Mouse (Mus musculus): ENCODE measurements at regions not wholly inside any gene's neighbourhood (a gene's known extent, or its start where the extent isn't known, plus 50 kb on each side); places are given as distances from the start of the nearest gene placed in this dataset.

GRCm38 (mm10) chr13:69343806-69344205 is 189.7 kb upstream of the Nsun2 start:
- no peak for DNase-seq (ENCODE audit: low spot score in 2 of 2)
- no peak overlapping the region for H3K4me3 ChIP-seq
- no peak overlapping the region for H3K27ac ChIP-seq
- no peak for TF ChIP-seq CTCF (conservative IDR thresholded peaks at IDR 0.05)

- DNase-seq (ENCODE audit: low spot score in 2 of 2) = no peak
- H3K4me3 ChIP-seq = no peak overlapping the region
- no peak overlapping the region for H3K27ac ChIP-seq
- no peak for TF ChIP-seq CTCF (conservative IDR thresholded peaks at IDR 0.05)
Measured at GRCm38 (mm10) chr13:69357435-69357834, 176.1 kb upstream of the Nsun2 start.

GRCm38 (mm10) chr13:69365880-69366490 is 167.6 kb upstream of the Nsun2 start:
- TF ChIP-seq CTCF (conservative IDR thresholded peaks at IDR 0.05) = no peak
- H3K4me3 ChIP-seq = no peak overlapping the region
- no peak for DNase-seq (ENCODE audit: low spot score in 2 of 2)
- no peak overlapping the region for H3K27ac ChIP-seq

GRCm38 (mm10) chr13:69373101-69373815 is 160.3 kb upstream of the Nsun2 start:
- TF ChIP-seq CTCF (conservative IDR thresholded peaks at IDR 0.05) = no peak
- no peak overlapping the region for H3K4me3 ChIP-seq
- no peak for DNase-seq (ENCODE audit: low spot score in 2 of 2)
- H3K27ac ChIP-seq = no peak overlapping the region

GRCm38 (mm10) chr13:69373816-69374142 is 159.8 kb upstream of the Nsun2 start:
- Histone ChIP-seq H3K27ac (no peak overlapping the region), H3K4me3 (no peak overlapping the region)
- no peak for TF ChIP-seq CTCF (conservative IDR thresholded peaks at IDR 0.05)
- no peak for DNase-seq (ENCODE audit: low spot score in 2 of 2)

GRCm38 (mm10) chr13:69380403-69380802 is 153.1 kb upstream of the Nsun2 start:
- no peak for TF ChIP-seq CTCF (conservative IDR thresholded peaks at IDR 0.05)
- H3K27ac ChIP-seq = no peak overlapping the region
- no peak overlapping the region for H3K4me3 ChIP-seq
- no peak for DNase-seq (ENCODE audit: low spot score in 2 of 2)

- peak; percentile 63 for TF ChIP-seq CTCF (conservative IDR thresholded peaks at IDR 0.05)
- DNase-seq (ENCODE audit: low spot score in 2 of 2) = no peak
- Histone ChIP-seq H3K4me3 (no peak overlapping the region), H3K27ac (no peak overlapping the region)
Measured at GRCm38 (mm10) chr13:69384767-69385166, 148.8 kb upstream of the Nsun2 start.

- TF ChIP-seq CTCF (conservative IDR thresholded peaks at IDR 0.05) = no peak
- Histone ChIP-seq H3K27ac (no peak overlapping the region), H3K4me3 (no peak overlapping the region)
- DNase-seq (ENCODE audit: low spot score in 2 of 2) = no peak
Measured at GRCm38 (mm10) chr13:69392917-69393827, 140.4 kb upstream of the Nsun2 start.

GRCm38 (mm10) chr13:69394544-69394943 is 139.0 kb upstream of the Nsun2 start:
- no peak for TF ChIP-seq CTCF (conservative IDR thresholded peaks at IDR 0.05)
- DNase-seq (ENCODE audit: low spot score in 2 of 2) = no peak
- no peak overlapping the region for H3K27ac ChIP-seq

GRCm38 (mm10) chr13:69410359-69410758 is 123.2 kb upstream of the Nsun2 start:
- DNase-seq (ENCODE audit: low spot score in 2 of 2) = no peak
- H3K4me3 ChIP-seq = no peak overlapping the region
- no peak overlapping the region for H3K27ac ChIP-seq
- no peak for TF ChIP-seq CTCF (conservative IDR thresholded peaks at IDR 0.05)

More at GRCm38 (mm10) chr13:69394544-69394943, 139.0 kb upstream of the Nsun2 start:
- H3K4me3 ChIP-seq = no peak overlapping the region

- no peak overlapping the region for H3K4me3 ChIP-seq
- DNase-seq (ENCODE audit: low spot score in 2 of 2) = no peak
- H3K27ac ChIP-seq = no peak overlapping the region
- no peak for TF ChIP-seq CTCF (conservative IDR thresholded peaks at IDR 0.05)
Measured at GRCm38 (mm10) chr13:69414813-69415212, 118.7 kb upstream of the Nsun2 start.

- TF ChIP-seq CTCF (conservative IDR thresholded peaks at IDR 0.05) = no peak
- Histone ChIP-seq H3K27ac (no peak overlapping the region), H3K4me3 (no peak overlapping the region)
- no peak for DNase-seq (ENCODE audit: low spot score in 2 of 2)
Measured at GRCm38 (mm10) chr13:69416726-69417125, 116.8 kb upstream of the Nsun2 start.

- Histone ChIP-seq H3K4me3 (no peak overlapping the region), H3K27ac (no peak overlapping the region)
- TF ChIP-seq CTCF (conservative IDR thresholded peaks at IDR 0.05) = no peak
- no peak for DNase-seq (ENCODE audit: low spot score in 2 of 2)
Measured at GRCm38 (mm10) chr13:69417855-69418478, 115.6 kb upstream of the Nsun2 start.

Data from layer of hippocampus, adult 2 months (tissue).